Mouse (Mus musculus): ENCODE data around the gene Olfr816. TPM values are rescaled to one million over a fixed set of nuclear protein-coding genes. Genes with fewer than 3 reads are reported as not detected.
"Not testable (repeated sequence)": the region's sequence is repeated elsewhere in the genome, so short reads cannot be mapped to it uniquely, and the experiment has no call there.

The Olfr816 gene
- total RNA-seq (2014; rRNA removed; ENCODE audit: low replicate concordance) (not detected in 2 replicates), polyA plus RNA-seq (2015; fragmentation: Nextera tagmentation; extraction: Ambion mirVana) (not detected in 2 replicates)

GRCm38 (mm10) chr10:129915497-129915896 lies at the start of gene Olfr816:
TSS of gene Olfr816 (minus strand) at chr10:129915597.
- H3K9ac ChIP-seq (replicated peaks; ENCODE audit: low read depth, low read length) = no peak within 1 kb of the TSS
- no peak within 1 kb of the TSS for H3K4me2 ChIP-seq (ENCODE audit: low read depth, low read length)
- 40% methylated on average over 1 of the region's 1 CpGs for WGBS
- H3K27me3 ChIP-seq (ENCODE audit: control insufficient read depth, insufficient read depth, low read length) = no peaks in the 10 kb centered on the region
- H3K9me3 ChIP-seq (replicated peaks; ENCODE audit: control insufficient read depth, low read length) = no peaks in the 10 kb centered on the region
- no peak within 1 kb of the TSS for H3K27ac ChIP-seq (ENCODE audit: low read depth)
- H3K4me1 ChIP-seq (ENCODE audit: control insufficient read depth, insufficient read depth) = no peaks in the 10 kb centered on the region
- TF ChIP-seq EP300 (IDR thresholded peaks at IDR 0.05; ENCODE audit: low read depth) (no peak), CTCF (IDR thresholded peaks at IDR 0.05; ENCODE audit: low read depth) (no peak)
- DNase-seq (ENCODE audit: low spot score) = no peak
- no peak within 1 kb of the TSS for H3K4me3 ChIP-seq (ENCODE audit: low read depth, low read length)
- no peaks in the 10 kb centered on the region for H3K36me3 ChIP-seq (replicated peaks; ENCODE audit: control insufficient read depth, insufficient read depth, low read length)
- no peak for ATAC-seq (ENCODE audit: insufficient read depth, low read depth)

GRCm38 (mm10) chr10:129949000-129949399 lies 33.6 kb upstream of the Olfr816 start, which contains the start of gene Olfr818:
TSS of gene Olfr818 (minus strand) at chr10:129949100.
- no peak within 1 kb of the TSS for H3K27ac ChIP-seq (ENCODE audit: low read depth)
- no peak within 1 kb of the TSS for H3K4me2 ChIP-seq (ENCODE audit: low read depth, low read length)
- H3K36me3 ChIP-seq (replicated peaks; ENCODE audit: control insufficient read depth, insufficient read depth, low read length) = no peaks in the 10 kb centered on the region
- ATAC-seq (ENCODE audit: insufficient read depth, low read depth) = no peak
- TF ChIP-seq EP300 (IDR thresholded peaks at IDR 0.05; ENCODE audit: low read depth) (no peak), CTCF (IDR thresholded peaks at IDR 0.05; ENCODE audit: low read depth) (no peak)
- no peak for DNase-seq (ENCODE audit: low spot score)
- H3K27me3 ChIP-seq (ENCODE audit: control insufficient read depth, insufficient read depth, low read length) = no peaks in the 10 kb centered on the region
- H3K4me3 ChIP-seq (ENCODE audit: low read depth, low read length) = no peak within 1 kb of the TSS
- H3K9me3 ChIP-seq (replicated peaks; ENCODE audit: control insufficient read depth, low read length) = no peaks in the 10 kb centered on the region
- 83% methylated on average over 2 of the region's 2 CpGs for WGBS
- no peaks in the 10 kb centered on the region for H3K4me1 ChIP-seq (ENCODE audit: control insufficient read depth, insufficient read depth)
- no peak within 1 kb of the TSS for H3K9ac ChIP-seq (replicated peaks; ENCODE audit: low read depth, low read length)

GRCm38 (mm10) chr10:129905767-129906166 lies 9.6 kb downstream of the Olfr816 start, which contains the start of gene Olfr815:
TSS of gene Olfr815 (minus strand) at chr10:129905867.
- not testable (repeated sequence) for H3K4me1 ChIP-seq (ENCODE audit: control insufficient read depth, insufficient read depth); H3K9me3 ChIP-seq (replicated peaks; ENCODE audit: control insufficient read depth, low read length); H3K27me3 ChIP-seq (ENCODE audit: control insufficient read depth, insufficient read depth, low read length); H3K36me3 ChIP-seq (replicated peaks; ENCODE audit: control insufficient read depth, insufficient read depth, low read length); H3K4me2 ChIP-seq (ENCODE audit: low read depth, low read length); H3K4me3 ChIP-seq (ENCODE audit: low read depth, low read length); DNase-seq (ENCODE audit: low spot score); H3K9ac ChIP-seq (replicated peaks; ENCODE audit: low read depth, low read length); ATAC-seq (ENCODE audit: insufficient read depth, low read depth); H3K27ac ChIP-seq (ENCODE audit: low read depth)
- WGBS = no CpG with 5 or more reads among the region's 1 CpGs

GRCm38 (mm10) chr10:129885934-129886333 lies 29.5 kb downstream of the Olfr816 start:
- no peak overlapping the region for H3K9ac ChIP-seq (replicated peaks; ENCODE audit: low read depth, low read length)
- 79% methylated on average over 7 of the region's 7 CpGs for WGBS
- DNase-seq (ENCODE audit: low spot score) (no peak), ATAC-seq (ENCODE audit: insufficient read depth, low read depth) (no peak)
- H3K36me3 ChIP-seq (replicated peaks; ENCODE audit: control insufficient read depth, insufficient read depth, low read length) = no peaks in the 10 kb centered on the region
- TF ChIP-seq CTCF (IDR thresholded peaks at IDR 0.05; ENCODE audit: low read depth) (no peak), EP300 (IDR thresholded peaks at IDR 0.05; ENCODE audit: low read depth) (no peak)
- H3K4me3 ChIP-seq (ENCODE audit: low read depth, low read length) = no peak overlapping the region
- no peaks in the 10 kb centered on the region for H3K27me3 ChIP-seq (ENCODE audit: control insufficient read depth, insufficient read depth, low read length)
- no peaks in the 10 kb centered on the region for H3K4me1 ChIP-seq (ENCODE audit: control insufficient read depth, insufficient read depth)
- no peak overlapping the region for H3K4me2 ChIP-seq (ENCODE audit: low read depth, low read length)
- H3K9me3 ChIP-seq (replicated peaks; ENCODE audit: control insufficient read depth, low read length) = 0 out of 2 replicates have a peak, but pooled peaks cover 3% of the 10 kb centered on the region
- no peak overlapping the region for H3K27ac ChIP-seq (ENCODE audit: low read depth)

GRCm38 (mm10) chr10:129885496-129885895 lies 29.9 kb downstream of the Olfr816 start:
- not testable (repeated sequence) for H3K9ac ChIP-seq (replicated peaks; ENCODE audit: low read depth, low read length); H3K9me3 ChIP-seq (replicated peaks; ENCODE audit: control insufficient read depth, low read length); H3K36me3 ChIP-seq (replicated peaks; ENCODE audit: control insufficient read depth, insufficient read depth, low read length); H3K27ac ChIP-seq (ENCODE audit: low read depth); H3K27me3 ChIP-seq (ENCODE audit: control insufficient read depth, insufficient read depth, low read length); H3K4me2 ChIP-seq (ENCODE audit: low read depth, low read length); H3K4me3 ChIP-seq (ENCODE audit: low read depth, low read length); ATAC-seq (ENCODE audit: insufficient read depth, low read depth); H3K4me1 ChIP-seq (ENCODE audit: control insufficient read depth, insufficient read depth); DNase-seq (ENCODE audit: low spot score)
- 45% methylated on average over 6 of the region's 6 CpGs for WGBS

- not testable (repeated sequence) for H3K27ac ChIP-seq (ENCODE audit: low read depth); H3K27me3 ChIP-seq (ENCODE audit: control insufficient read depth, insufficient read depth, low read length); H3K4me1 ChIP-seq (ENCODE audit: control insufficient read depth, insufficient read depth); H3K9ac ChIP-seq (replicated peaks; ENCODE audit: low read depth, low read length); H3K4me2 ChIP-seq (ENCODE audit: low read depth, low read length); H3K4me3 ChIP-seq (ENCODE audit: low read depth, low read length); DNase-seq (ENCODE audit: low spot score); H3K9me3 ChIP-seq (replicated peaks; ENCODE audit: control insufficient read depth, low read length); H3K36me3 ChIP-seq (replicated peaks; ENCODE audit: control insufficient read depth, insufficient read depth, low read length); ATAC-seq (ENCODE audit: insufficient read depth, low read depth)
- no CpG with 5 or more reads among the region's 1 CpGs for WGBS
Observed at GRCm38 (mm10) chr10:129879751-129880150, 35.6 kb downstream of the Olfr816 start, which contains the start of gene Olfr814. TSS of gene Olfr814 (minus strand) at chr10:129879851.

Other genes starting within 250 kb of the Olfr816 start
- gene Olfr801, start 241.7 kb downstream of the Olfr816 start, total RNA-seq (2014; rRNA removed; ENCODE audit: low replicate concordance) = not detected in 2 replicates
- gene Olfr801, start 241.7 kb downstream of the Olfr816 start, polyA plus RNA-seq (2015; fragmentation: Nextera tagmentation; extraction: Ambion mirVana) = not detected in 2 replicates
- not detected in 2 replicates for gene Olfr802, start 227.4 kb downstream of the Olfr816 start, total RNA-seq (2014; rRNA removed; ENCODE audit: low replicate concordance)
- not detected in 2 replicates for gene Olfr802, start 227.4 kb downstream of the Olfr816 start, polyA plus RNA-seq (2015; fragmentation: Nextera tagmentation; extraction: Ambion mirVana)
- gene Olfr803, start 221.3 kb downstream of the Olfr816 start, total RNA-seq (2014; rRNA removed; ENCODE audit: low replicate concordance) = not detected in 2 replicates
- gene Olfr803, start 221.3 kb downstream of the Olfr816 start, polyA plus RNA-seq (2015; fragmentation: Nextera tagmentation; extraction: Ambion mirVana) = not detected in 2 replicates
- gene Olfr804, start 212.4 kb downstream of the Olfr816 start, total RNA-seq (2014; rRNA removed; ENCODE audit: low replicate concordance) = not detected in 2 replicates
- gene Olfr804, start 212.4 kb downstream of the Olfr816 start, polyA plus RNA-seq (2015; fragmentation: Nextera tagmentation; extraction: Ambion mirVana) = not detected in 2 replicates
- not detected in 2 replicates for gene Olfr805, start 186.2 kb downstream of the Olfr816 start, total RNA-seq (2014; rRNA removed; ENCODE audit: low replicate concordance)
- not detected in 2 replicates for gene Olfr805, start 186.2 kb downstream of the Olfr816 start, polyA plus RNA-seq (2015; fragmentation: Nextera tagmentation; extraction: Ambion mirVana)
- not detected in 2 replicates for gene Olfr806, start 173.7 kb downstream of the Olfr816 start, total RNA-seq (2014; rRNA removed; ENCODE audit: low replicate concordance)
- gene Olfr806, start 173.7 kb downstream of the Olfr816 start, polyA plus RNA-seq (2015; fragmentation: Nextera tagmentation; extraction: Ambion mirVana) = not detected in 2 replicates
- not detected in 2 replicates for gene Olfr807, start 157.8 kb downstream of the Olfr816 start, total RNA-seq (2014; rRNA removed; ENCODE audit: low replicate concordance)
- not detected in 2 replicates for gene Olfr807, start 157.8 kb downstream of the Olfr816 start, polyA plus RNA-seq (2015; fragmentation: Nextera tagmentation; extraction: Ambion mirVana)
- not detected in 2 replicates for gene Olfr808, start 150.1 kb downstream of the Olfr816 start, total RNA-seq (2014; rRNA removed; ENCODE audit: low replicate concordance)
- not detected in 2 replicates for gene Olfr808, start 150.1 kb downstream of the Olfr816 start, polyA plus RNA-seq (2015; fragmentation: Nextera tagmentation; extraction: Ambion mirVana)
- gene Olfr809, start 141.0 kb downstream of the Olfr816 start, total RNA-seq (2014; rRNA removed; ENCODE audit: low replicate concordance) = not detected in 2 replicates
- gene Olfr809, start 141.0 kb downstream of the Olfr816 start, polyA plus RNA-seq (2015; fragmentation: Nextera tagmentation; extraction: Ambion mirVana) = not detected in 2 replicates
- gene Olfr810, start 120.7 kb downstream of the Olfr816 start, total RNA-seq (2014; rRNA removed; ENCODE audit: low replicate concordance) = not detected in 2 replicates
- not detected in 2 replicates for gene Olfr810, start 120.7 kb downstream of the Olfr816 start, polyA plus RNA-seq (2015; fragmentation: Nextera tagmentation; extraction: Ambion mirVana)
- gene Olfr811, start 111.2 kb downstream of the Olfr816 start, total RNA-seq (2014; rRNA removed; ENCODE audit: low replicate concordance) = not detected in 2 replicates
- not detected in 2 replicates for gene Olfr811, start 111.2 kb downstream of the Olfr816 start, polyA plus RNA-seq (2015; fragmentation: Nextera tagmentation; extraction: Ambion mirVana)
- gene Olfr812, start 69.5 kb downstream of the Olfr816 start, total RNA-seq (2014; rRNA removed; ENCODE audit: low replicate concordance) = not detected in 2 replicates
- gene Olfr812, start 69.5 kb downstream of the Olfr816 start, polyA plus RNA-seq (2015; fragmentation: Nextera tagmentation; extraction: Ambion mirVana) = not detected in 2 replicates
- not detected in 2 replicates for gene Olfr813, start 60.2 kb downstream of the Olfr816 start, total RNA-seq (2014; rRNA removed; ENCODE audit: low replicate concordance)
- not detected in 2 replicates for gene Olfr813, start 60.2 kb downstream of the Olfr816 start, polyA plus RNA-seq (2015; fragmentation: Nextera tagmentation; extraction: Ambion mirVana)
- gene Olfr814, start 35.7 kb downstream of the Olfr816 start, total RNA-seq (2014; rRNA removed; ENCODE audit: low replicate concordance) = not detected in 2 replicates
- not detected in 2 replicates for gene Olfr814, start 35.7 kb downstream of the Olfr816 start, polyA plus RNA-seq (2015; fragmentation: Nextera tagmentation; extraction: Ambion mirVana)
- not detected in 2 replicates for gene Olfr815, start 9.7 kb downstream of the Olfr816 start, total RNA-seq (2014; rRNA removed; ENCODE audit: low replicate concordance)
- gene Olfr815, start 9.7 kb downstream of the Olfr816 start, polyA plus RNA-seq (2015; fragmentation: Nextera tagmentation; extraction: Ambion mirVana) = not detected in 2 replicates
- gene Olfr818, start 33.5 kb upstream of the Olfr816 start, total RNA-seq (2014; rRNA removed; ENCODE audit: low replicate concordance) = not detected in 2 replicates
- gene Olfr818, start 33.5 kb upstream of the Olfr816 start, polyA plus RNA-seq (2015; fragmentation: Nextera tagmentation; extraction: Ambion mirVana) = not detected in 2 replicates
- not detected in 2 replicates for gene Olfr819, start 51.7 kb upstream of the Olfr816 start, total RNA-seq (2014; rRNA removed; ENCODE audit: low replicate concordance)
- not detected in 2 replicates for gene Olfr819, start 51.7 kb upstream of the Olfr816 start, polyA plus RNA-seq (2015; fragmentation: Nextera tagmentation; extraction: Ambion mirVana)
- not detected in 2 replicates for gene Olfr247, start 60.5 kb upstream of the Olfr816 start, total RNA-seq (2014; rRNA removed; ENCODE audit: low replicate concordance)
- not detected in 2 replicates for gene Olfr247, start 60.5 kb upstream of the Olfr816 start, polyA plus RNA-seq (2015; fragmentation: Nextera tagmentation; extraction: Ambion mirVana)
- gene Gm10310, start 69.5 kb upstream of the Olfr816 start, total RNA-seq (2014; rRNA removed; ENCODE audit: low replicate concordance) = not detected in 2 replicates
- gene Gm10310, start 69.5 kb upstream of the Olfr816 start, polyA plus RNA-seq (2015; fragmentation: Nextera tagmentation; extraction: Ambion mirVana) = not detected in 2 replicates
- gene Olfr820, start 97.0 kb upstream of the Olfr816 start, total RNA-seq (2014; rRNA removed; ENCODE audit: low replicate concordance) = not detected in 2 replicates
- not detected in 2 replicates for gene Olfr820, start 97.0 kb upstream of the Olfr816 start, polyA plus RNA-seq (2015; fragmentation: Nextera tagmentation; extraction: Ambion mirVana)
- gene Olfr821, start 114.8 kb upstream of the Olfr816 start, total RNA-seq (2014; rRNA removed; ENCODE audit: low replicate concordance) = not detected in 2 replicates
- gene Olfr821, start 114.8 kb upstream of the Olfr816 start, polyA plus RNA-seq (2015; fragmentation: Nextera tagmentation; extraction: Ambion mirVana) = not detected in 2 replicates
- not detected in 2 replicates for gene Olfr822, start 155.6 kb upstream of the Olfr816 start, total RNA-seq (2014; rRNA removed; ENCODE audit: low replicate concordance)
- gene Olfr822, start 155.6 kb upstream of the Olfr816 start, polyA plus RNA-seq (2015; fragmentation: Nextera tagmentation; extraction: Ambion mirVana) = not detected in 2 replicates
- gene Olfr823, start 199.8 kb upstream of the Olfr816 start, total RNA-seq (2014; rRNA removed; ENCODE audit: low replicate concordance) = not detected in 2 replicates
- not detected in 2 replicates for gene Olfr823, start 199.8 kb upstream of the Olfr816 start, polyA plus RNA-seq (2015; fragmentation: Nextera tagmentation; extraction: Ambion mirVana)
- gene Olfr824, start 214.4 kb upstream of the Olfr816 start, total RNA-seq (2014; rRNA removed; ENCODE audit: low replicate concordance) = not detected in 2 replicates
- gene Olfr824, start 214.4 kb upstream of the Olfr816 start, polyA plus RNA-seq (2015; fragmentation: Nextera tagmentation; extraction: Ambion mirVana) = not detected in 2 replicates

Data from heart, postnatal 0 days (tissue).